Mouse (Mus musculus) embryonic facial prominence, embryonic 15.5 days (tissue): ENCODE data around the gene Tkt. TPM values are rescaled to one million over a fixed set of nuclear protein-coding genes. Genes with fewer than 3 reads are reported as not detected.
"Not testable (repeated sequence)": the region's sequence is repeated elsewhere in the genome, so short reads cannot be mapped to it uniquely, and the experiment has no call there.

Source experiments
- ATAC-seq: fragments of 200-750 bp; cut with Nextera tagmentation; 2 replicates; pipeline ENCODE4 v1.8.0; 2017; ENCODE audit warnings: low read depth, moderate TSS enrichment; ENCODE audit not compliant: insufficient number of reproducible peaks, low FRiP score, low TSS enrichment
- H3K27ac ChIP-seq: fragments of 300-500 bp; sonication (generic); replicated peaks from 2 replicates; pipeline ENCODE4 v1.5.1; 2015; ENCODE audit warnings: mild to moderate bottlenecking, inconsistent platforms
- H3K27me3 ChIP-seq: fragments of 300-500 bp; sonication (generic); 2 replicates; pipeline ENCODE4 v1.6.1; 2015; ENCODE audit warnings: inconsistent platforms
- H3K36me3 ChIP-seq: fragments of 300-500 bp; sonication (generic); 2 replicates; pipeline ENCODE4 v1.6.1; 2015; ENCODE audit warnings: mild to moderate bottlenecking, inconsistent platforms
- H3K4me1 ChIP-seq: fragments of 300-500 bp; sonication (generic); 2 replicates; pipeline ENCODE4 v1.6.1; 2015; ENCODE audit warnings: inconsistent platforms
- H3K4me2 ChIP-seq: fragments of 300-500 bp; sonication (generic); replicated peaks from 2 replicates; pipeline ENCODE4 v1.6.1; 2015; ENCODE audit warnings: mild to moderate bottlenecking, inconsistent platforms
- H3K4me3 ChIP-seq: fragments of 300-500 bp; sonication (generic); replicated peaks from 2 replicates; pipeline ENCODE4 v1.5.1; 2015; ENCODE audit warnings: mild to moderate bottlenecking, inconsistent platforms
- H3K9ac ChIP-seq: fragments of 300-500 bp; sonication (generic); 2 replicates; pipeline ENCODE4 v1.6.1; 2015; ENCODE audit warnings: inconsistent platforms
- H3K9me3 ChIP-seq: fragments of 300-500 bp; sonication (generic); replicated peaks from 2 replicates; pipeline ENCODE4 v1.6.1; 2016; ENCODE audit warnings: inconsistent platforms
- whole genome bisulfite sequencing: fragments of 180-500 bp; shearing (Covaris S2); methylation state at CpG from one replicate; pipeline ENCODE4 v1.1.7; 2015; 5-methylcytosine and 5-hydroxymethylcytosine counted together
- polyA plus RNA-seq: library from polyadenylated mRNA; unstranded; fragments of >200 nt; fragmentation: Nextera tagmentation; extraction: Ambion mirVana; gene quantifications from 2 replicates; pipeline ENCODE4 v1.2.1, GENCODE M21; 2015

Gene Tkt
- polyA plus RNA-seq, 1 experiment from 2014 or later, result 204 TPM

GRCm38 (mm10) chr14:30531431-30531830 lies 16.7 kb upstream of the Tkt start:
- H3K9me3 ChIP-seq, result no peaks in the 10 kb centered on the region
- no peak overlapping the region for H3K4me3 ChIP-seq
- H3K36me3 ChIP-seq, result peaks cover 16% of the 10 kb centered on the region
- H3K27ac ChIP-seq, result no peak overlapping the region
- H3K27me3 ChIP-seq, result no peaks in the 10 kb centered on the region
- ATAC-seq, result no peak
- no peak overlapping the region for H3K4me2 ChIP-seq
- H3K4me1 ChIP-seq, result no peaks in the 10 kb centered on the region
- WGBS, result 80% methylated on average over 5 of the region's 5 CpGs
- H3K9ac ChIP-seq, result no peak overlapping the region

- Histone ChIP-seq H3K4me1 (no peaks in the 10 kb centered on the region), H3K36me3 (peaks cover 13% of the 10 kb centered on the region), H3K4me3 (no peak overlapping the region), H3K9me3 (no peaks in the 10 kb centered on the region), H3K4me2 (no peak overlapping the region), H3K9ac (no peak overlapping the region), H3K27ac (no peak overlapping the region), H3K27me3 (no peaks in the 10 kb centered on the region)
- 84% methylated on average over 6 of the region's 6 CpGs for WGBS
- ATAC-seq, result no peak
These were observed 16.3 kb upstream of the Tkt start for GRCm38 (mm10) chr14:30531896-30532295.

- H3K9me3 ChIP-seq, result no peaks in the 10 kb centered on the region
- H3K9ac ChIP-seq, result no peak overlapping the region
- WGBS, result 76% methylated on average over 6 of the region's 6 CpGs
- H3K4me1 ChIP-seq, result no peaks in the 10 kb centered on the region
- H3K4me2 ChIP-seq, result no peak overlapping the region
- H3K27me3 ChIP-seq, result no peaks in the 10 kb centered on the region
- no peak overlapping the region for H3K4me3 ChIP-seq
- ATAC-seq, result no peak
- no peak overlapping the region for H3K27ac ChIP-seq
- no peaks in the 10 kb centered on the region; the same call in 1 of the 2 replicates for H3K36me3 ChIP-seq
These were observed 14.2 kb upstream of the Tkt start for GRCm38 (mm10) chr14:30533780-30534450.

- Histone ChIP-seq H3K4me3 (no peak overlapping the region), H3K9ac (no peak overlapping the region), H3K4me2 (no peak overlapping the region), H3K4me1 (0 out of 2 replicates have a peak, but pooled peaks cover 5% of the 10 kb centered on the region), H3K27ac (no peak overlapping the region), H3K9me3 (no peaks in the 10 kb centered on the region), H3K36me3 (no peaks in the 10 kb centered on the region), H3K27me3 (no peaks in the 10 kb centered on the region)
- ATAC-seq, result no peak
- 53% methylated on average over 10 of the region's 10 CpGs for WGBS
These were observed 6.6 kb upstream of the Tkt start for GRCm38 (mm10) chr14:30541541-30541940.

GRCm38 (mm10) chr14:30543331-30543730 lies 4.8 kb upstream of the Tkt start:
- H3K4me2 ChIP-seq, H3K4me3 ChIP-seq, ATAC-seq, H3K9ac ChIP-seq, H3K27ac ChIP-seq, H3K9me3 ChIP-seq, H3K27me3 ChIP-seq, H3K36me3 ChIP-seq, H3K4me1 ChIP-seq: not testable (repeated sequence)
- WGBS, result 70% methylated on average over 5 of the region's 5 CpGs

- Histone ChIP-seq H3K4me2 (peak overlapping the region; percentile 88), H3K36me3 (no peaks in the 10 kb centered on the region), H3K27me3 (no peaks in the 10 kb centered on the region), H3K27ac (peak overlapping the region; percentile 95), H3K9me3 (no peaks in the 10 kb centered on the region), H3K9ac (peak overlapping the region; percentile 93), H3K4me1 (peaks cover 32% of the 10 kb centered on the region), H3K4me3 (peak overlapping the region; percentile 84)
- peak; percentile 95 for ATAC-seq
- WGBS, result under 1% methylated on average over 68 of the region's 69 CpGs
These were observed 1.0 kb downstream of the Tkt start for GRCm38 (mm10) chr14:30548965-30549776.

- Histone ChIP-seq H3K27ac (peak overlapping the region; percentile 95), H3K4me2 (peak overlapping the region; percentile 88), H3K4me3 (peak overlapping the region; percentile 84), H3K9ac (peak overlapping the region; percentile 93), H3K27me3 (no peaks in the 10 kb centered on the region), H3K4me1 (peaks cover 32% of the 10 kb centered on the region), H3K36me3 (no peaks in the 10 kb centered on the region), H3K9me3 (no peaks in the 10 kb centered on the region)
- 0% methylated on average over 10 of the region's 10 CpGs for WGBS
- ATAC-seq, result peak; percentile 5; the same call in 1 of the 2 replicates
These were observed 1.6 kb downstream of the Tkt start for GRCm38 (mm10) chr14:30549777-30550149.

- Histone ChIP-seq H3K27me3 (no peaks in the 10 kb centered on the region), H3K4me1 (peaks cover 32% of the 10 kb centered on the region), H3K27ac (peak overlapping the region; percentile 95; the same call in 1 of the 2 replicates), H3K4me2 (peak overlapping the region; percentile 88), H3K36me3 (no peaks in the 10 kb centered on the region), H3K9me3 (no peaks in the 10 kb centered on the region), H3K9ac (peak overlapping the region; percentile 93), H3K4me3 (peak overlapping the region; percentile 84)
- no peak for ATAC-seq
- WGBS, result 30% methylated on average over 8 of the region's 8 CpGs
These were observed 2.3 kb downstream of the Tkt start for GRCm38 (mm10) chr14:30550232-30551070.

GRCm38 (mm10) chr14:30551509-30551908 lies 3.4 kb downstream of the Tkt start:
- H3K27ac ChIP-seq, result no peak overlapping the region
- H3K4me2 ChIP-seq, result peak overlapping the region; percentile 88
- H3K9ac ChIP-seq, result no peak overlapping the region
- 72% methylated on average over 5 of the region's 5 CpGs for WGBS
- H3K9me3 ChIP-seq, result no peaks in the 10 kb centered on the region
- no peak for ATAC-seq
- no peaks in the 10 kb centered on the region for H3K27me3 ChIP-seq
- peaks cover 36% of the 10 kb centered on the region for H3K4me1 ChIP-seq
- peaks cover 10% of the 10 kb centered on the region; the same call in 1 of the 2 replicates for H3K36me3 ChIP-seq
- peak overlapping the region; percentile 84; the same call in 1 of the 2 replicates for H3K4me3 ChIP-seq

- Histone ChIP-seq H3K36me3 (peaks cover 10% of the 10 kb centered on the region; the same call in 1 of the 2 replicates), H3K27me3 (no peaks in the 10 kb centered on the region), H3K4me2 (no peak overlapping the region), H3K9me3 (no peaks in the 10 kb centered on the region), H3K4me1 (peaks cover 36% of the 10 kb centered on the region), H3K27ac (no peak overlapping the region), H3K9ac (no peak overlapping the region), H3K4me3 (no peak overlapping the region)
- 82% methylated on average over 2 of the region's 2 CpGs for WGBS
- ATAC-seq, result no peak
These were observed 3.8 kb downstream of the Tkt start for GRCm38 (mm10) chr14:30551981-30552380.

GRCm38 (mm10) chr14:30553185-30553584 lies 5.0 kb downstream of the Tkt start:
- Histone ChIP-seq H3K4me3 (no peak overlapping the region), H3K4me1 (peaks cover 35% of the 10 kb centered on the region), H3K27me3 (no peaks in the 10 kb centered on the region), H3K4me2 (no peak overlapping the region), H3K9me3 (no peaks in the 10 kb centered on the region), H3K36me3 (peaks cover 10% of the 10 kb centered on the region; the same call in 1 of the 2 replicates), H3K9ac (no peak overlapping the region), H3K27ac (no peak overlapping the region)
- WGBS, result 90% methylated on average over 4 of the region's 4 CpGs
- ATAC-seq, result no peak
